10 mouse cellular contexts compared by ENCODE assay signal in the genomic region with DNA sequence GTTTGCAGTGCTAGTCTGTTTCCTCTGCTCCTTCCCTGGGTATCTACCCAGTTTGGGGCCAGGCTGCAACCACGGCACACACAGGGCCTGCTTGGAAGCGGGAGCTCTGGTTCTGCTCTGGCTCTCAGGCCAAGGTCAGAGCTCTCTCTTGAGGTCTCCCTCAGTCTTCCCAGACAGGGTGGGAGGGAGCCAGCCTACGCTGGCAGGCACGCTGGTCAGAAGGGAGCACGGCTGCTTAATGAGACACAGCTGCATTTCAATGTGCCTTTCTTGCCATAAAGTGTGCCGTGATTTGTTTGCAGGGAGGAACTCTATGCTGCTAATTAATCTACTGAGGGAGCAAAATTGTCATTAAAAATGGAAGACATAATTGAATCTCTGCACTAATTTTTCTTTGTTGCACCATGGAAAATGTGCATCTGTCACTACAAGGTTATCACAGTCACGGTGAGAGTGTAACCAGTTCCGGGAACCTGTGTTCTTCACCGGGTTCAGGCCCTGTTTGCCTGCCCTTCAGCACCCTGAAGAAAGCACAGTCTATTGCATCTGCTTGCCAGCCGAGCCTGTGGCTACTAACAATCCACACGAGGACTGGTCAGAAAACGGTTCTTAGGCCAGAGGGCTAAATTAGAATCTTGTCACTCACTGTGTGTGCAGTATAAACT. TPM values are rescaled to one million over a fixed set of nuclear protein-coding genes. Genes with fewer than 3 reads are reported as not detected.
DNase-seq lines count a peak whose midpoint lies in the region; ATAC-seq and TF ChIP-seq lines count a peak whose summit lies in the region.
"Had no signal": no experiment of that assay in that cellular context is flagged by ENCODE, and none has a peak within 500 bp of the region (broad histone marks: within the 10 kb centered on the region; RNA-seq: fewer than 3 reads in every experiment).

No protein-coding gene starts in this region.

- H3K27me3 ChIP-seq in forebrain, embryonic 10.5 days (ENCODE audit: poor library complexity, severe bottlenecking) = no peaks in the 10 kb centered on the region
- H3K27me3 ChIP-seq in heart, postnatal 0 days (ENCODE audit: control insufficient read depth, insufficient read depth, low read length) = no peaks in the 10 kb centered on the region
- no peaks in the 10 kb centered on the region for H3K27me3 ChIP-seq in midbrain, embryonic 11.5 days (ENCODE audit: control insufficient read depth, insufficient read depth, low read length)
- H3K27me3 ChIP-seq: CH12.LX had no signal

- no peak overlapping the region for H3K4me2 ChIP-seq in heart, postnatal 0 days (ENCODE audit: low read depth, low read length)
- H3K4me2 ChIP-seq in midbrain, embryonic 11.5 days = no peak overlapping the region

- H3K4me1 ChIP-seq in forebrain, embryonic 10.5 days = peaks cover 14% of the 10 kb centered on the region
- H3K4me1 ChIP-seq in heart, postnatal 0 days (ENCODE audit: control insufficient read depth, insufficient read depth) = 0 out of 2 replicates have a peak, but pooled peaks cover 14% of the 10 kb centered on the region
- H3K4me1 ChIP-seq in midbrain, embryonic 11.5 days (ENCODE audit: control insufficient read depth, insufficient read depth, low read length) = no peaks in the 10 kb centered on the region

- TF ChIP-seq CTCF in heart, postnatal 0 days (IDR thresholded peaks at IDR 0.05; ENCODE audit: low read depth) = no peak

- 50% methylated on average over 12 of the region's 12 CpGs for WGBS in forebrain, embryonic 10.5 days
- 51% methylated on average over 12 of the region's 12 CpGs for WGBS in heart, postnatal 0 days
- 52% methylated on average over 12 of the region's 12 CpGs for WGBS in midbrain, embryonic 11.5 days

- H3K9ac ChIP-seq in heart, postnatal 0 days (replicated peaks; ENCODE audit: low read depth, low read length) = no peak overlapping the region
- H3K9ac ChIP-seq in midbrain, embryonic 11.5 days (ENCODE audit: low read length) = no peak overlapping the region

- ATAC-seq in heart, postnatal 0 days (ENCODE audit: insufficient read depth, low read depth) = peak; percentile 26; the same call in 1 of the 2 replicates
- ATAC-seq in midbrain, embryonic 11.5 days (ENCODE audit: low FRiP score) = peak; percentile 42; the same call in 1 of the 2 replicates

- no peaks in the 10 kb centered on the region for H3K9me3 ChIP-seq in forebrain, embryonic 10.5 days
- no peaks in the 10 kb centered on the region for H3K9me3 ChIP-seq in heart, postnatal 0 days (replicated peaks; ENCODE audit: control insufficient read depth, low read length)
- no peaks in the 10 kb centered on the region for H3K9me3 ChIP-seq in midbrain, embryonic 11.5 days (ENCODE audit: control insufficient read depth, low read length)

- H3K27ac ChIP-seq in forebrain, embryonic 10.5 days = peak overlapping the region; percentile 76
- H3K27ac ChIP-seq in heart, postnatal 0 days (ENCODE audit: low read depth) = 0 out of 2 replicates have a peak overlapping the region, but pooled peaks have one; percentile 19
- H3K27ac ChIP-seq in midbrain, embryonic 11.5 days (ENCODE audit: low read depth, low read length) = no peak overlapping the region

- TF ChIP-seq EP300 in heart, postnatal 0 days (IDR thresholded peaks at IDR 0.05; ENCODE audit: low read depth) = no peak

- H3K4me3 ChIP-seq in forebrain, embryonic 10.5 days = no peak overlapping the region
- H3K4me3 ChIP-seq in heart, postnatal 0 days (ENCODE audit: low read depth, low read length) = no peak overlapping the region
- H3K4me3 ChIP-seq in midbrain, embryonic 11.5 days (ENCODE audit: low read depth, low read length) = no peak overlapping the region
- H3K4me3 ChIP-seq: erythroblast, embryonic 14.5 days had no signal

- H3K36me3 ChIP-seq in forebrain, embryonic 10.5 days (replicated peaks) = peaks cover 71% of the 10 kb centered on the region
- H3K36me3 ChIP-seq in heart, postnatal 0 days (replicated peaks; ENCODE audit: control insufficient read depth, insufficient read depth, low read length) = peaks cover 22% of the 10 kb centered on the region
- H3K36me3 ChIP-seq in midbrain, embryonic 11.5 days (ENCODE audit: control insufficient read depth, insufficient read depth, low read length) = peaks cover 2% of the 10 kb centered on the region; the same call in 1 of the 2 replicates

- peak; percentile 38 for DNase-seq in layer of hippocampus, adult 11-12 months (ENCODE audit: low spot score)
- no peak for DNase-seq in layer of hippocampus, adult 9-10 months (ENCODE audit: low spot score)
- DNase-seq in forebrain, embryonic 10.5 days (ENCODE audit: extremely low spot score, low spot score) = no peak
- no peak for DNase-seq in heart, postnatal 0 days (ENCODE audit: low spot score)
- peak; percentile 25 to 52 for DNase-seq in layer of hippocampus, adult 18-20 months (ENCODE audit: low spot score in 2 of 2)
- DNase-seq in midbrain, embryonic 11.5 days (ENCODE audit: low spot score, missing footprints) = no peak
- no peak for DNase-seq in liver
- no peak for DNase-seq in thymus, adult 18-20 months

RNA-seq across cellular contexts. Expression of a gene that starts 26.3 kb away (rescaled TPM):
- 46.6 and 49.9 TPM in 2 replicates for polyA plus RNA-seq in forebrain, embryonic 10.5 days (2016; fragmentation: Nextera tagmentation; extraction: Ambion mirVana)
- total RNA-seq in heart, postnatal 0 days (2014; rRNA removed; ENCODE audit: low replicate concordance) = 53.2 and 81.5 TPM in 2 replicates
- polyA plus RNA-seq in heart, postnatal 0 days (2015; fragmentation: Nextera tagmentation; extraction: Ambion mirVana) = 25.6 and 27.9 TPM in 2 replicates
- total RNA-seq in layer of hippocampus, adult 18-20 months (2021) = 10 to 100 TPM; 61.4 to 63.7 TPM
- 36.2 and 42.1 TPM in 2 replicates for polyA plus RNA-seq in midbrain, embryonic 11.5 days (2014; fragmentation: Nextera tagmentation; extraction: Ambion mirVana)

Comparison
In these comparisons a context has a peak if more than half of its experiments do, and no peak if none do; other contexts are left out.
1. DNase-seq: peak in layer of hippocampus, adult 11-12 months (single experiment) and layer of hippocampus, adult 18-20 months (2 of 2); none in layer of hippocampus, adult 9-10 months (single experiment), forebrain, embryonic 10.5 days (single experiment), heart, postnatal 0 days (single experiment), midbrain, embryonic 11.5 days (single experiment), liver (single experiment) and thymus, adult 18-20 months (0 of 2).